Mouse (Mus musculus): ENCODE data around the gene Scgb1a1. TPM values are rescaled to one million over a fixed set of nuclear protein-coding genes. Genes with fewer than 3 reads are reported as not detected.
A peak's percentile ranks its signal among the peaks of the same experiment; 100 is the strongest.

The Scgb1a1 gene
- total and polyA plus RNA-seq, 3 experiments, result not detected

GRCm38 (mm10) chr19:9065621-9066561 lies 21.9 kb downstream of the Scgb1a1 start (continued):
- TF ChIP-seq CHD1 (IDR thresholded peaks at IDR 0.05; ENCODE audit: low read depth, low read length) (no peak), GATA1 (IDR thresholded peaks at IDR 0.05; ENCODE audit: low read depth, low read length) (peak; percentile 84), POLR2A (IDR thresholded peaks at IDR 0.05; ENCODE audit: control insufficient read depth in 1 of 2, insufficient read depth in 1 of 2, low read depth in 1 of 2, low read length in 2 of 2, poor library complexity in 1 of 2) (no peak), CTCF (IDR thresholded peaks at IDR 0.05 in 2 of 3, conservative IDR thresholded peaks at IDR 0.05 in 1 of 3; ENCODE audit: control insufficient read depth in 1 of 3, insufficient read depth in 1 of 3, low read depth in 2 of 3, low read length in 3 of 3, poor library complexity in 1 of 3, severe bottlenecking in 1 of 3) (no peak), BHLHE40 (IDR thresholded peaks at IDR 0.05; ENCODE audit: borderline replicate concordance, low read depth, low read length) (peak; percentile 55; the same call in 1 of the 2 replicates)

GRCm38 (mm10) chr19:9063831-9064230 lies 23.9 kb downstream of the Scgb1a1 start:
- Histone ChIP-seq H3K4me1 (ENCODE audit: control insufficient read depth in 1 of 2, insufficient read depth in 2 of 2, low read length in 2 of 2) (peaks cover 38 to 72% of the 10 kb centered on the region in 2 experiments), H3K36me3 (ENCODE audit: control insufficient read depth in 1 of 2, insufficient read depth in 2 of 2, low read length in 2 of 2) (peaks cover 0 to 69% of the 10 kb centered on the region in 2 experiments; a peak in 2 of 4 replicates)

GRCm38 (mm10) chr19:9062822-9063221 lies 24.9 kb downstream of the Scgb1a1 start:
- peaks cover 0 to 79% of the 10 kb centered on the region in 2 experiments; a peak in 2 of 4 replicates for H3K36me3 ChIP-seq (ENCODE audit: control insufficient read depth in 1 of 2, insufficient read depth in 2 of 2, low read length in 2 of 2)
- H3K27me3 ChIP-seq (ENCODE audit: control insufficient read depth in 1 of 2, insufficient read depth in 2 of 2, low read length in 2 of 2), result no peaks in the 10 kb centered on the region
- H3K4me3 ChIP-seq (ENCODE audit: control insufficient read depth in 1 of 2, insufficient read depth in 1 of 2, low read depth in 2 of 2, low read length in 2 of 2), result no peak overlapping the region
- peak overlapping the region; percentile 70 for H3K27ac ChIP-seq (ENCODE audit: control insufficient read depth, low read depth, low read length)
- peaks cover 40 to 77% of the 10 kb centered on the region in 2 experiments for H3K4me1 ChIP-seq (ENCODE audit: control insufficient read depth in 1 of 2, insufficient read depth in 2 of 2, low read length in 2 of 2)
- no peak overlapping the region for H3K9ac ChIP-seq (ENCODE audit: control insufficient read depth, low read depth, low read length, poor library complexity, severe bottlenecking)
- no peaks in the 10 kb centered on the region for H3K9me3 ChIP-seq (replicated peaks; ENCODE audit: insufficient read depth, low read length)
- no peaks in the 10 kb centered on the region for H3K79me2 ChIP-seq (ENCODE audit: control insufficient read depth, insufficient read depth, low read length, poor library complexity)
- DNase-seq (ENCODE audit: low read depth, low spot score), result peak; percentile 94
- TF ChIP-seq POLR2AphosphoS2 (IDR thresholded peaks at IDR 0.05; ENCODE audit: low read length), result no peak
- no peak for TF ChIP-seq RAD21 (IDR thresholded peaks at IDR 0.05; ENCODE audit: low read depth, low read length)
- TF ChIP-seq HCFC1 (IDR thresholded peaks at IDR 0.05; ENCODE audit: low read depth, low read length), result no peak
- TF ChIP-seq RCOR1 (IDR thresholded peaks at IDR 0.05; ENCODE audit: low read depth, low read length), result peak; percentile 95
- no peak for TF ChIP-seq CHD2 (IDR thresholded peaks at IDR 0.05; ENCODE audit: low read length)
- no peak for TF ChIP-seq GABPA (IDR thresholded peaks at IDR 0.05; ENCODE audit: low read depth, low read length)
- peak; percentile 79 for TF ChIP-seq TAL1 (IDR thresholded peaks at IDR 0.05; ENCODE audit: low read length)
- TF ChIP-seq ETS1 (IDR thresholded peaks at IDR 0.05; ENCODE audit: low read depth, low read length), result peak; percentile 90
- no peak for TF ChIP-seq CHD1 (IDR thresholded peaks at IDR 0.05; ENCODE audit: low read depth, low read length)
- no peak for TF ChIP-seq CTCF (IDR thresholded peaks at IDR 0.05 in 2 of 3, conservative IDR thresholded peaks at IDR 0.05 in 1 of 3; ENCODE audit: control insufficient read depth in 1 of 3, insufficient read depth in 1 of 3, low read depth in 2 of 3, low read length in 3 of 3, poor library complexity in 1 of 3, severe bottlenecking in 1 of 3)
- no peak for TF ChIP-seq BHLHE40 (IDR thresholded peaks at IDR 0.05; ENCODE audit: borderline replicate concordance, low read depth, low read length)
- TF ChIP-seq TBP (IDR thresholded peaks at IDR 0.05; ENCODE audit: low read depth, low read length), result peak; percentile 61; the same call in 1 of the 2 replicates
- no peak for TF ChIP-seq ZKSCAN1 (IDR thresholded peaks at IDR 0.05; ENCODE audit: low read depth, low read length)
- no peak for TF ChIP-seq POLR2A (IDR thresholded peaks at IDR 0.05; ENCODE audit: control insufficient read depth in 1 of 2, insufficient read depth in 1 of 2, low read depth in 1 of 2, low read length in 2 of 2, poor library complexity in 1 of 2)
- TF ChIP-seq MYC (IDR thresholded peaks at IDR 0.05; ENCODE audit: low read depth, low read length), result no peak
- TF ChIP-seq MYB (IDR thresholded peaks at IDR 0.05; ENCODE audit: low read depth, low read length), result no peak
- TF ChIP-seq MAFK (IDR thresholded peaks at IDR 0.05; ENCODE audit: borderline replicate concordance, low read depth, low read length), result peak; percentile 44; the same call in 1 of the 2 replicates
- TF ChIP-seq MXI1 (IDR thresholded peaks at IDR 0.05; ENCODE audit: low read depth, low read length), result no peak

More at GRCm38 (mm10) chr19:9063831-9064230, 23.9 kb downstream of the Scgb1a1 start:
- TF ChIP-seq ZC3H11A (IDR thresholded peaks at IDR 0.05; ENCODE audit: low read depth, low read length), result no peak
- no peak for TF ChIP-seq ELF1 (IDR thresholded peaks at IDR 0.05; ENCODE audit: low read depth, low read length)
- no peak for TF ChIP-seq JUND (IDR thresholded peaks at IDR 0.05; ENCODE audit: low read depth, low read length)
- no peak for TF ChIP-seq POLR2A (IDR thresholded peaks at IDR 0.05; ENCODE audit: control insufficient read depth in 1 of 2, insufficient read depth in 1 of 2, low read depth in 1 of 2, low read length in 2 of 2, poor library complexity in 1 of 2)
- no peak for TF ChIP-seq CTCF (IDR thresholded peaks at IDR 0.05 in 2 of 3, conservative IDR thresholded peaks at IDR 0.05 in 1 of 3; ENCODE audit: control insufficient read depth in 1 of 3, insufficient read depth in 1 of 3, low read depth in 2 of 3, low read length in 3 of 3, poor library complexity in 1 of 3, severe bottlenecking in 1 of 3)
- TF ChIP-seq BHLHE40 (IDR thresholded peaks at IDR 0.05; ENCODE audit: borderline replicate concordance, low read depth, low read length), result no peak
- TF ChIP-seq ZNF384 (IDR thresholded peaks at IDR 0.05; ENCODE audit: low read depth, low read length), result no peak
- TF ChIP-seq ETS1 (IDR thresholded peaks at IDR 0.05; ENCODE audit: low read depth, low read length), result no peak
- no peak for TF ChIP-seq TAL1 (IDR thresholded peaks at IDR 0.05; ENCODE audit: low read length)
- no peak for TF ChIP-seq E2F4 (IDR thresholded peaks at IDR 0.05; ENCODE audit: borderline replicate concordance, low read depth, low read length)
- no peak for TF ChIP-seq USF2 (IDR thresholded peaks at IDR 0.05; ENCODE audit: borderline replicate concordance in 1 of 2, insufficient read depth in 1 of 2, low read depth in 1 of 2, low read length in 2 of 2)
- TF ChIP-seq POLR2AphosphoS5 (IDR thresholded peaks at IDR 0.05; ENCODE audit: borderline replicate concordance, low read depth, low read length), result no peak
- no peak for TF ChIP-seq GABPA (IDR thresholded peaks at IDR 0.05; ENCODE audit: low read depth, low read length)
- TF ChIP-seq UBTF (IDR thresholded peaks at IDR 0.05; ENCODE audit: borderline replicate concordance, insufficient read depth, low read depth, low read length), result no peak
- no peak for TF ChIP-seq NRF1 (IDR thresholded peaks at IDR 0.05; ENCODE audit: insufficient read depth, low read depth, low read length, poor library complexity, severe bottlenecking)
- no peak for TF ChIP-seq SIN3A (IDR thresholded peaks at IDR 0.05; ENCODE audit: low read length)
- no peak for TF ChIP-seq MAX (IDR thresholded peaks at IDR 0.05; ENCODE audit: low read length)
- no peak for TF ChIP-seq CHD1 (IDR thresholded peaks at IDR 0.05; ENCODE audit: low read depth, low read length)
- no peak for TF ChIP-seq HCFC1 (IDR thresholded peaks at IDR 0.05; ENCODE audit: low read depth, low read length)
- Histone ChIP-seq H3K9me3 (replicated peaks; ENCODE audit: insufficient read depth, low read length) (no peaks in the 10 kb centered on the region), H3K4me3 (ENCODE audit: control insufficient read depth in 1 of 2, insufficient read depth in 1 of 2, low read depth in 2 of 2, low read length in 2 of 2) (no peak overlapping the region), H3K27ac (ENCODE audit: control insufficient read depth, low read depth, low read length) (no peak overlapping the region), H3K79me2 (ENCODE audit: control insufficient read depth, insufficient read depth, low read length, poor library complexity) (no peaks in the 10 kb centered on the region), H3K9ac (ENCODE audit: control insufficient read depth, low read depth, low read length, poor library complexity, severe bottlenecking) (no peak overlapping the region), H3K27me3 (ENCODE audit: control insufficient read depth in 1 of 2, insufficient read depth in 2 of 2, low read length in 2 of 2) (no peaks in the 10 kb centered on the region)
- DNase-seq (ENCODE audit: low read depth, low spot score), result no peak

Measured in MEL (cell line).